ENCODE assay signal across 9 mouse cellular contexts in genomic region chr1:127776246-127776645, GRCm38 (mm10). TPM values are rescaled to one million over a fixed set of nuclear protein-coding genes. Genes with fewer than 3 reads are reported as not detected.
DNase-seq lines count a peak whose midpoint lies in the region; ATAC-seq and TF ChIP-seq lines count a peak whose summit lies in the region.
"Had no signal": no experiment of that assay in that cellular context is flagged by ENCODE, and none has a peak within 500 bp of the region (broad histone marks: within the 10 kb centered on the region; RNA-seq: fewer than 3 reads in every experiment).

No protein-coding gene starts in this region.

- H3K36me3 ChIP-seq in heart, embryonic 12.5 days, result peaks cover 19% of the 10 kb centered on the region
- peaks cover 34% of the 10 kb centered on the region for H3K36me3 ChIP-seq in heart, adult 2 months (ENCODE audit: control insufficient read depth, insufficient read depth, low read length)
- H3K36me3 ChIP-seq in hindbrain, postnatal 0 days (ENCODE audit: insufficient read depth, low read length), result no peaks in the 10 kb centered on the region
- peaks cover 7% of the 10 kb centered on the region; the same call in 1 of the 2 replicates for H3K36me3 ChIP-seq in midbrain, embryonic 12.5 days

- no peak overlapping the region for H3K27ac ChIP-seq in heart, embryonic 12.5 days (ENCODE audit: poor library complexity, severe bottlenecking)
- no peak overlapping the region for H3K27ac ChIP-seq in heart, adult 2 months
- 0 out of 2 replicates have a peak overlapping the region, but pooled peaks have one; percentile 21 for H3K27ac ChIP-seq in bone marrow macrophage, adult 2 months (ENCODE audit: insufficient read depth, low read depth, low read length)
- no peak overlapping the region for H3K27ac ChIP-seq in hindbrain, postnatal 0 days
- H3K27ac ChIP-seq in midbrain, embryonic 12.5 days (replicated peaks), result no peak overlapping the region

- no peak for TF ChIP-seq CTCF in heart, adult 2 months (IDR thresholded peaks at IDR 0.05)
- no peak for TF ChIP-seq CTCF in bone marrow macrophage, adult 2 months (IDR thresholded peaks at IDR 0.05; ENCODE audit: low read depth, low read length)
- no peak for TF ChIP-seq CTCF in hindbrain, postnatal 0 days (IDR thresholded peaks at IDR 0.05; ENCODE audit: low read depth)

- 48% methylated on average over 6 of the region's 6 CpGs for WGBS in heart, embryonic 12.5 days
- 22% methylated on average over 6 of the region's 6 CpGs for WGBS in heart, adult 2 months
- 64% methylated on average over 6 of the region's 6 CpGs for WGBS in hindbrain, postnatal 0 days
- WGBS in midbrain, embryonic 12.5 days, result 63% methylated on average over 6 of the region's 6 CpGs

- H3K79me2 ChIP-seq in heart, adult 2 months (replicated peaks; ENCODE audit: control insufficient read depth, insufficient read depth, low read length), result peaks cover 5% of the 10 kb centered on the region; the same call in 1 of the 2 replicates

- no peaks in the 10 kb centered on the region for H3K9me3 ChIP-seq in heart, embryonic 12.5 days (replicated peaks)
- H3K9me3 ChIP-seq in hindbrain, postnatal 0 days (ENCODE audit: low read length), result no peaks in the 10 kb centered on the region
- no peaks in the 10 kb centered on the region for H3K9me3 ChIP-seq in midbrain, embryonic 12.5 days

- peaks cover 52% of the 10 kb centered on the region for H3K4me1 ChIP-seq in heart, embryonic 12.5 days (replicated peaks)
- H3K4me1 ChIP-seq in heart, adult 2 months (ENCODE audit: control insufficient read depth, insufficient read depth, low read length), result peaks cover 10% of the 10 kb centered on the region
- peaks cover 27% of the 10 kb centered on the region for H3K4me1 ChIP-seq in bone marrow macrophage, adult 2 months (ENCODE audit: control insufficient read depth, insufficient read depth, low read length)
- peaks cover 9% of the 10 kb centered on the region for H3K4me1 ChIP-seq in hindbrain, postnatal 0 days (ENCODE audit: insufficient read depth, low read length)
- H3K4me1 ChIP-seq in midbrain, embryonic 12.5 days, result peaks cover 39% of the 10 kb centered on the region

- DNase-seq in heart, adult 2 months, result no peak
- no peak for DNase-seq in hindbrain, postnatal 0 days (ENCODE audit: low spot score)
- no peak for DNase-seq in urinary bladder, postnatal 36 days (ENCODE audit: low spot score in 2 of 2)
- no peak for DNase-seq in urinary bladder, postnatal 4 days (ENCODE audit: low spot score in 2 of 2)
- no peak for DNase-seq in B cell, adult 2 months

- peak overlapping the region; percentile 46 for H3K4me2 ChIP-seq in heart, embryonic 12.5 days
- peak overlapping the region; percentile 75 for H3K4me2 ChIP-seq in hindbrain, postnatal 0 days (ENCODE audit: low read depth, low read length)
- H3K4me2 ChIP-seq in midbrain, embryonic 12.5 days (replicated peaks), result peak overlapping the region; percentile 44

- H3K9ac ChIP-seq in heart, embryonic 12.5 days, result no peak overlapping the region
- H3K9ac ChIP-seq in heart, adult 2 months (ENCODE audit: low read depth, low read length), result no peak overlapping the region
- no peak overlapping the region for H3K9ac ChIP-seq in hindbrain, postnatal 0 days (replicated peaks; ENCODE audit: low read length)
- no peak overlapping the region for H3K9ac ChIP-seq in midbrain, embryonic 12.5 days (replicated peaks)

- TF ChIP-seq POLR2A in heart, adult 2 months (IDR thresholded peaks at IDR 0.05; ENCODE audit: insufficient read depth, low read depth, low read length), result no peak
- no peak for TF ChIP-seq POLR2A in bone marrow macrophage, adult 2 months (IDR thresholded peaks at IDR 0.05; ENCODE audit: borderline replicate concordance, low read depth, low read length)

- intact Hi-C loops in heart, adult 2 months (cut with DNase I), result loop anchor here (5.0 to 10.0 kb wide), 2 partner anchors 466 to 571 kb away; partner anchors contain the start of genes Mgat5 and Ubxn4

- TF ChIP-seq EP300 in heart, adult 2 months (IDR thresholded peaks at IDR 0.05; ENCODE audit: insufficient read depth, low read depth, low read length), result no peak

- ATAC-seq in heart, embryonic 12.5 days (ENCODE audit: insufficient number of reproducible peaks, low FRiP score), result no peak
- ATAC-seq in hindbrain, postnatal 0 days, result no peak
- ATAC-seq in midbrain, embryonic 12.5 days (ENCODE audit: low FRiP score, low read depth), result no peak

- H3K27me3 ChIP-seq in heart, embryonic 12.5 days (replicated peaks), result no peaks in the 10 kb centered on the region
- no peaks in the 10 kb centered on the region for H3K27me3 ChIP-seq in heart, adult 2 months (ENCODE audit: control insufficient read depth, insufficient read depth, low read length)
- H3K27me3 ChIP-seq in hindbrain, postnatal 0 days (ENCODE audit: insufficient read depth, low read length), result no peaks in the 10 kb centered on the region
- H3K27me3 ChIP-seq in midbrain, embryonic 12.5 days, result no peaks in the 10 kb centered on the region

- H3K4me3 ChIP-seq in heart, embryonic 12.5 days, result peak overlapping the region; percentile 25; the same call in 1 of the 2 replicates
- no peak overlapping the region for H3K4me3 ChIP-seq in heart, adult 2 months
- peak overlapping the region; percentile 24 for H3K4me3 ChIP-seq in bone marrow macrophage, adult 2 months (ENCODE audit: insufficient read depth, low read length)
- no peak overlapping the region for H3K4me3 ChIP-seq in hindbrain, postnatal 0 days (ENCODE audit: low read length)
- peak overlapping the region; percentile 6; the same call in 1 of the 2 replicates for H3K4me3 ChIP-seq in midbrain, embryonic 12.5 days

RNA-seq across cellular contexts. Expression of gene Ccnt2, which starts 2.3 kb away (rescaled TPM):
- 65.4 and 70.9 TPM in 2 replicates for polyA plus RNA-seq in heart, embryonic 12.5 days (2016; fragmentation: Nextera tagmentation; extraction: Ambion mirVana)
- 10 to 100 TPM; 20.6 to 21.6 TPM for total RNA-seq in heart, adult 2 months (2021)
- polyA plus RNA-seq in heart, adult 2 months (2012; rRNA removed), result 17.2 and 33.6 TPM in 2 replicates
- 45.0 and 46.4 TPM in 2 replicates for polyA plus RNA-seq in bone marrow macrophage, adult 2 months (2012; ENCODE audit: insufficient read depth, insufficient read length, missing spikeins)
- total RNA-seq in hindbrain, postnatal 0 days (2014; rRNA removed), result 38.4 and 39.0 TPM in 2 replicates
- polyA plus RNA-seq in hindbrain, postnatal 0 days (2015; fragmentation: Nextera tagmentation; extraction: Ambion mirVana), result 28.8 and 29.8 TPM in 2 replicates
- 122 and 133 TPM in 2 replicates for polyA plus RNA-seq in midbrain, embryonic 12.5 days (2016; fragmentation: Nextera tagmentation; extraction: Ambion mirVana)

RNA-seq across cellular contexts. Expression of gene Acmsd, which starts 47.0 kb away (rescaled TPM):
- 0.18 and 0.42 TPM in 2 replicates for polyA plus RNA-seq in heart, embryonic 12.5 days (2016; fragmentation: Nextera tagmentation; extraction: Ambion mirVana)
- total RNA-seq in heart, adult 2 months (2021), result under 1 TPM; 0.10 to 0.43 TPM
- polyA plus RNA-seq in heart, adult 2 months (2012; rRNA removed), result 0.08 TPM in 1 of 2 replicates, not detected in the other
- polyA plus RNA-seq in bone marrow macrophage, adult 2 months (2012; ENCODE audit: insufficient read depth, insufficient read length, missing spikeins), result not detected in 2 replicates
- not detected in 2 replicates for total RNA-seq in hindbrain, postnatal 0 days (2014; rRNA removed)
- polyA plus RNA-seq in hindbrain, postnatal 0 days (2015; fragmentation: Nextera tagmentation; extraction: Ambion mirVana), result not detected in 2 replicates
- polyA plus RNA-seq in midbrain, embryonic 12.5 days (2016; fragmentation: Nextera tagmentation; extraction: Ambion mirVana), result 0.25 and 0.36 TPM in 2 replicates
- total RNA-seq: left cerebral cortex, postnatal 14 days had no signal

Comparison
In these comparisons a context has a peak if more than half of its experiments do, and no peak if none do; other contexts are left out.
1. H3K4me3 ChIP-seq: peak in heart, embryonic 12.5 days (single experiment), bone marrow macrophage, adult 2 months (single experiment) and midbrain, embryonic 12.5 days (single experiment); none in heart, adult 2 months (single experiment) and hindbrain, postnatal 0 days (single experiment).
2. Peak in every context shown above with its lines, with median percentiles within 50 percentile points of each other: H3K4me2 ChIP-seq.